Mouse (Mus musculus) effector memory CD4-positive, alpha-beta T cell, adult 5 months (primary cell): ENCODE results near the gene Armcx5. TPM values are rescaled to one million over a fixed set of nuclear protein-coding genes. Genes with fewer than 3 reads are reported as not detected.

ENCODE experiments used
- polyA plus RNA-seq: library from polyadenylated mRNA; unstranded; fragments of 100-300 nt; shearing (Covaris generic); gene quantifications from one replicate; pipeline ENCODE4 v1.2.1, GENCODE M21; 2017

Gene Armcx5
- polyA plus RNA-seq: 27.5 TPM

GRCm38 (mm10) chrX:135742304-135743055 lies at the start of gene Armcx5, which contains the start of gene Gprasp1:
Gene Armcx5, plus strand, starts transcription at chrX:135742733.
Gene Gprasp1, plus strand, starts transcription at chrX:135742733.

GRCm38 (mm10) chrX:135693633-135694032 lies 48.9 kb upstream of the Armcx5 start, which contains the start of gene Tcp11x2:
Gene Tcp11x2, minus strand, starts transcription at chrX:135693790.

GRCm38 (mm10) chrX:135725161-135725560 lies 17.4 kb upstream of the Armcx5 start, which contains the start of gene Tmsb15a:
Gene Tmsb15a, minus strand, starts transcription at chrX:135725261.

Other genes starting within 250 kb of the Armcx5 start
- not detected for gene AV320801, start 248.1 kb upstream of the Armcx5 start, polyA plus RNA-seq
- not detected for gene Nxf7, start 144.0 kb upstream of the Armcx5 start, polyA plus RNA-seq
- gene Prame, start 115.0 kb upstream of the Armcx5 start, polyA plus RNA-seq: not detected
- not detected for gene Tcp11x2, start 48.9 kb upstream of the Armcx5 start, polyA plus RNA-seq
- gene Tmsb15a, start 17.5 kb upstream of the Armcx5 start, polyA plus RNA-seq: not detected
- gene Gprasp1, start within 50 bp of the Armcx5 start, polyA plus RNA-seq: 37.5 TPM
- gene Bhlhb9, start 54.9 kb downstream of the Armcx5 start, polyA plus RNA-seq: 16.5 TPM
- 16.1 TPM for gene Gprasp2, start 96.3 kb downstream of the Armcx5 start, polyA plus RNA-seq